Mouse (Mus musculus) frontal cortex, postnatal 14 days (tissue): ENCODE measurements at regions not wholly inside any gene's neighbourhood (a gene's known extent, or its start where the extent isn't known, plus 50 kb on each side); places are given as distances from the start of the nearest gene placed in this dataset.

Source experiments
- DNase-seq, 2 experiments: peaks; one replicate each; pipeline ENCODE4 v3.0.0; 2022; ENCODE audit warnings: low spot score in 2 of 2

- DNase-seq: no peak
Observed at GRCm38 (mm10) chr6:144876758-144877157, 95.0 kb upstream of the Sox5 start.

GRCm38 (mm10) chr6:144875862-144876261, 94.1 kb upstream of the Sox5 start:
- no peak for DNase-seq

- DNase-seq: no peak
Observed at GRCm38 (mm10) chr6:144874251-144874650, 92.5 kb upstream of the Sox5 start.

GRCm38 (mm10) chr6:144870949-144871348, 89.2 kb upstream of the Sox5 start:
- no peak for DNase-seq

- no peak for DNase-seq
Observed at GRCm38 (mm10) chr6:144867333-144867732, 85.6 kb upstream of the Sox5 start.

GRCm38 (mm10) chr6:144864026-144864425, 82.2 kb upstream of the Sox5 start:
- no peak for DNase-seq

- DNase-seq: no peak
Observed at GRCm38 (mm10) chr6:144863430-144863994, 81.7 kb upstream of the Sox5 start.

- DNase-seq: no peak
Observed at GRCm38 (mm10) chr6:144841510-144841909, 59.7 kb upstream of the Sox5 start.

GRCm38 (mm10) chr6:144839383-144839782, 57.6 kb upstream of the Sox5 start:
- no peak for DNase-seq

- no peak for DNase-seq
Observed at GRCm38 (mm10) chr6:144834323-144835183, 52.8 kb upstream of the Sox5 start.
